Mouse (Mus musculus) lung, embryonic 14.5 days (tissue): ENCODE results near the gene Prss16. TPM values are rescaled to one million over a fixed set of nuclear protein-coding genes. Genes with fewer than 3 reads are reported as not detected.
A peak's percentile ranks its signal among the peaks of the same experiment; 100 is the strongest.
"Not testable (repeated sequence)": the region's sequence is repeated elsewhere in the genome, so short reads cannot be mapped to it uniquely, and the experiment has no call there.

Source experiments
- ATAC-seq: fragments of 200-750 bp; cut with Nextera tagmentation; 2 replicates; pipeline ENCODE4 v1.8.0; 2017; ENCODE audit warnings: mild to moderate bottlenecking, moderate TSS enrichment, moderate library complexity; ENCODE audit not compliant: insufficient read depth
- DNase-seq: peaks from one replicate; pipeline ENCODE4 v3.0.0-alpha.2; 2015
- H3K27ac ChIP-seq: fragments of 300-500 bp; sonication (generic); 2 replicates; pipeline ENCODE4 v1.5.1; 2014; ENCODE audit warnings: low read depth, mild to moderate bottlenecking, moderate library complexity
- H3K27me3 ChIP-seq: fragments of 300-500 bp; sonication (generic); 2 replicates; pipeline ENCODE4 v1.6.1; 2014; ENCODE audit warnings: low read length, control low read depth; ENCODE audit not compliant: insufficient read depth
- H3K36me3 ChIP-seq: fragments of 300-500 bp; sonication (generic); 2 replicates; pipeline ENCODE4 v1.6.1; 2014; ENCODE audit warnings: control low read depth; ENCODE audit not compliant: insufficient read depth
- H3K4me1 ChIP-seq: fragments of 300-500 bp; sonication (generic); 2 replicates; pipeline ENCODE4 v1.6.1; 2014; ENCODE audit warnings: antibody characterized with exemption, control low read depth; ENCODE audit not compliant: insufficient read depth
- H3K4me2 ChIP-seq: fragments of 300-500 bp; sonication (generic); 2 replicates; pipeline ENCODE4 v1.6.1; 2014; ENCODE audit warnings: mild to moderate bottlenecking
- H3K4me3 ChIP-seq: fragments of 300-500 bp; sonication (generic); 2 replicates; pipeline ENCODE4 v1.5.1; 2014; ENCODE audit warnings: low read depth, low read length
- H3K9ac ChIP-seq: fragments of 300-500 bp; sonication (generic); 2 replicates; pipeline ENCODE4 v1.6.1; 2014
- H3K9me3 ChIP-seq: fragments of 300-500 bp; sonication (generic); 2 replicates; pipeline ENCODE4 v1.6.1; 2016; ENCODE audit warnings: low read depth, low read length, control low read depth
- CTCF ChIP-seq: IDR thresholded peaks from 2 replicates; pipeline ENCODE4 v1.5.1; 2016; ENCODE audit warnings: antibody characterized with exemption, low read depth
- WGBS: fragments of 180-500 bp; shearing (Covaris S2); extraction: QIAGEN DNeasy Blood & Tissue Kit; methylation state at CpG from one replicate; pipeline ENCODE4 v1.1.7; 2014; 5-methylcytosine and 5-hydroxymethylcytosine counted together
- polyA plus RNA-seq: library from polyadenylated mRNA; unstranded; fragments of >200 nt; fragmentation: Nextera tagmentation; extraction: Ambion mirVana; gene quantifications from 2 replicates; pipeline ENCODE4 v1.2.1, GENCODE M21; 2014

The Prss16 gene
- polyA plus RNA-seq, 1 experiment from 2014 or later, result 2.0 TPM

GRCm38 (mm10) chr13:22044432-22045155, 35.1 kb upstream of the Prss16 start:
- 88% methylated on average over 6 of the region's 6 CpGs for WGBS
- no peak for ATAC-seq
- TF ChIP-seq CTCF, result no peak
- no peak for DNase-seq
- H3K4me2 ChIP-seq, result peak overlapping the region; percentile 60
- H3K9ac ChIP-seq, result no peak overlapping the region
- no peaks in the 10 kb centered on the region for H3K36me3 ChIP-seq
- H3K4me3 ChIP-seq, result 0 out of 2 replicates have a peak overlapping the region, but pooled peaks have one; percentile 40
- H3K4me1 ChIP-seq, result peaks cover 7% of the 10 kb centered on the region
- H3K27me3 ChIP-seq, result no peaks in the 10 kb centered on the region
- no peaks in the 10 kb centered on the region for H3K9me3 ChIP-seq
- 0 out of 2 replicates have a peak overlapping the region, but pooled peaks have one; percentile 22 for H3K27ac ChIP-seq

- no peaks in the 10 kb centered on the region for H3K36me3 ChIP-seq
- peak overlapping the region; percentile 60 for H3K4me2 ChIP-seq
- H3K9me3 ChIP-seq, result no peaks in the 10 kb centered on the region
- peak overlapping the region; percentile 45 for H3K9ac ChIP-seq
- DNase-seq (peak; percentile 91), ATAC-seq (peak; percentile 18)
- H3K4me1 ChIP-seq, result peaks cover 7% of the 10 kb centered on the region
- peak overlapping the region; percentile 92 for H3K27ac ChIP-seq
- peak overlapping the region; percentile 40 for H3K4me3 ChIP-seq
- no peaks in the 10 kb centered on the region for H3K27me3 ChIP-seq
- TF ChIP-seq CTCF, result peak; percentile 69
- WGBS, result under 1% methylated on average over 10 of the region's 14 CpGs
Measured at GRCm38 (mm10) chr13:22043503-22044431, 34.2 kb upstream of the Prss16 start.

GRCm38 (mm10) chr13:22042568-22043502, 33.3 kb upstream of the Prss16 start, which contains the start of the genes Hist1h2ag and Hist1h2bj:
Gene Hist1h2ag (minus strand): TSS chr13:22042944.
Gene Hist1h2bj (plus strand): TSS chr13:22043214.
- under 1% methylated on average over 34 of the region's 80 CpGs for WGBS
- H3K4me2 ChIP-seq, result peak within 1 kb of the TSS; percentile 80
- peak; percentile 99 for DNase-seq
- peak within 1 kb of the TSS; percentile 46 for H3K4me3 ChIP-seq
- ATAC-seq, result peak; percentile 91
- H3K27me3 ChIP-seq, H3K36me3 ChIP-seq, H3K9me3 ChIP-seq, H3K4me1 ChIP-seq: not testable (repeated sequence)
- peak within 1 kb of the TSS; percentile 98 for H3K27ac ChIP-seq
- H3K9ac ChIP-seq, result peak within 1 kb of the TSS; percentile 63

DNA sequence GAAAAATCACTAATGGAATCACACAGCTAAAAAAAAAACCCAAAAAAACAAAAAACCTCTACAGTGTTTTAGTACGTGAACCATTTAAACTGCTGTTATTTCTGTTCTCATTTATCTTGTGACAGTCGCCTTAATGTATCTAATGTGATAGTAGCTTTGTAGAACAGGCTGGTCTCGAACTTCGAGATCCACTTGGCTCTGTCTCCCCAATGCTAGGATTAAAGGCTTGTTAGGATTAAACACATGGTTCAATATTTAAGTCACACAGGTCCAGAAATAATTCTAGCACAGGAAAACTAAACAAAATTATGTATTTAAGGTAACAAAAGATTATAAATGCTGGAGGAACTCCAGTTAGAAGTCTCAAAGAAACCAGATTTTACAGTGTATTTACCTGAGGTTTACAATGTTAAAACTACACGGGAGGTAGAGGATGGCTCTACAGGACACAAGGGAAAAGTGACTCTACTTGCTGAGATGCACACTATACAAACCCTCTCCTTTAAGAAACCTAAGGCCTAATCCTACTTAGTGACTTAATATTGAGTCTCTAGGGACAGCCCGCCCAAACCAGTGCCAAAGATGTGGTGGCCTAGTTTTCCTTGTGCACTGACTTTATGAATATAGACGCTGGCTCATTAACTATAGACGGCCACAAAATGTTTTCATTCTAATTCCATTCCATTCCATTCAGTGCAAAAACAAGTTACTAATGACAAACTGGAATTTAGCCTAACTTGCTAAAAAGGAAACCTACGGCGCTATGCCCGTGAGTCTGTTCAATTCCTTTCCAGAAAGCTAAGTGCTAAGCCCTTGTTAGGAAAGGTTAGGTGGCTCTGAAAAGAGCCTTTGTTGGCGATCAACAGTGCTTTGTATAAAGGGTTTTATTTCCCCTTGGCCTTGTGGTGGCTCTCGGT, 32.4 kb upstream of the Prss16 start:
- Histone ChIP-seq H3K4me1 (peaks cover 7% of the 10 kb centered on the region), H3K27ac (peak overlapping the region; percentile 98), H3K9me3 (no peaks in the 10 kb centered on the region), H3K36me3 (no peaks in the 10 kb centered on the region), H3K9ac (peak overlapping the region; percentile 63), H3K4me2 (peak overlapping the region; percentile 80), H3K27me3 (no peaks in the 10 kb centered on the region), H3K4me3 (peak overlapping the region; percentile 46)
- whole genome bisulfite sequencing, result 2% methylated on average over 13 of the region's 13 CpGs
- TF ChIP-seq CTCF, result no peak
- DNase-seq, result peak; percentile 67
- ATAC-seq, result no peak

- not testable (repeated sequence) for H3K36me3 ChIP-seq, H3K27me3 ChIP-seq, H3K4me1 ChIP-seq, H3K9me3 ChIP-seq
- DNase-seq (peak; percentile 98), ATAC-seq (peak; percentile 64)
- WGBS, result 0% methylated on average over 23 of the region's 27 CpGs
- Histone ChIP-seq H3K4me2 (peak within 1 kb of the TSS; percentile 80), H3K27ac (peak within 1 kb of the TSS; percentile 98), H3K9ac (peak within 1 kb of the TSS; percentile 81), H3K4me3 (peak within 1 kb of the TSS; percentile 46)
Measured at GRCm38 (mm10) chr13:22041142-22041536, 31.6 kb upstream of the Prss16 start, which contains the start of gene Hist1h4i. Gene Hist1h4i (minus strand): TSS chr13:22041362.
